Mouse (Mus musculus): ENCODE results near the gene Stk38.

DNA sequence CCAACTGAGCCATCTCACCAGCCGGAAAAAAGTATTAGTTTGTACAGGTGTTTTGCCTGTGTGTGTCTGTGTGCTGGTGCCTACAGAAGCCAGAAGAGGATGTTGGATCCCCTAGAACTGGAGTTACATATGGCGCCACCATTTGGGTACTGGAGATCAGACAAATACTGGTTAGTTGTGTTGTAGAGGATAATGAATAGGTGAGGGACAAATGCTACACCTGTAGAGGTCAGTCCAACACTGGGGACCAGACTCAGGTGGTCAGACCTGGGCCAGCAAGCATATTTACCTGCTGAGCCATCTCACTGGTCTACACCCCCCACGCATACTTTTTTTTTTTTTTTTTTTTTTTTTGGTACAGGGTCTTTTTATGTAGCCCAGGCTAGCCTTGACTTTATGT, 39.1 kb upstream of the Stk38 start:
- TF ChIP-seq CTCF (conservative IDR thresholded peaks at IDR 0.05 in 1 of 2, IDR thresholded peaks at IDR 0.05 in 1 of 2; ENCODE audit: low read depth in 2 of 2, low read length in 2 of 2) = peak in 1 of 2 experiments; percentile 8; a peak in 1 of 4 replicates
- no peak for TF ChIP-seq POLR2A (IDR thresholded peaks at IDR 0.05; ENCODE audit: low read depth, low read length)
- no peak for TF ChIP-seq MEF2A (IDR thresholded peaks at IDR 0.05; ENCODE audit: borderline replicate concordance, low read depth, low read length)
- TF ChIP-seq E2F4 (IDR thresholded peaks at IDR 0.05; ENCODE audit: insufficient replicate concordance, low read depth, low read length) = no peak
- no peak for TF ChIP-seq NELFE (IDR thresholded peaks at IDR 0.05; ENCODE audit: low read depth, low read length)
- no peak for TF ChIP-seq NRF1 (IDR thresholded peaks at IDR 0.05; ENCODE audit: low read depth, low read length)
- no peak for TF ChIP-seq USF1 (IDR thresholded peaks at IDR 0.05; ENCODE audit: low read depth, low read length)
- TF ChIP-seq CHD2 (IDR thresholded peaks at IDR 0.05; ENCODE audit: low read length) = peak; percentile 35; the same call in 1 of the 2 replicates
- TF ChIP-seq HCFC1 (IDR thresholded peaks at IDR 0.05; ENCODE audit: low read depth, low read length) = no peak
- no peak for TF ChIP-seq BHLHE40 (IDR thresholded peaks at IDR 0.05; ENCODE audit: low read depth, low read length)
- no peak; the same call in 1 of the 2 replicates for TF ChIP-seq POLR2AphosphoS2 (IDR thresholded peaks at IDR 0.05; ENCODE audit: low read depth, low read length)
- TF ChIP-seq UBTF (IDR thresholded peaks at IDR 0.05; ENCODE audit: low read depth, low read length) = no peak
- no peak for TF ChIP-seq KAT2A (IDR thresholded peaks at IDR 0.05; ENCODE audit: insufficient replicate concordance, low read length)

Data from CH12.LX (cell line).